Mouse (Mus musculus): ENCODE measurements at regions not wholly inside any gene's neighbourhood (a gene's known extent, or its start where the extent isn't known, plus 50 kb on each side); places are given as distances from the start of the nearest gene placed in this dataset.

DNA sequence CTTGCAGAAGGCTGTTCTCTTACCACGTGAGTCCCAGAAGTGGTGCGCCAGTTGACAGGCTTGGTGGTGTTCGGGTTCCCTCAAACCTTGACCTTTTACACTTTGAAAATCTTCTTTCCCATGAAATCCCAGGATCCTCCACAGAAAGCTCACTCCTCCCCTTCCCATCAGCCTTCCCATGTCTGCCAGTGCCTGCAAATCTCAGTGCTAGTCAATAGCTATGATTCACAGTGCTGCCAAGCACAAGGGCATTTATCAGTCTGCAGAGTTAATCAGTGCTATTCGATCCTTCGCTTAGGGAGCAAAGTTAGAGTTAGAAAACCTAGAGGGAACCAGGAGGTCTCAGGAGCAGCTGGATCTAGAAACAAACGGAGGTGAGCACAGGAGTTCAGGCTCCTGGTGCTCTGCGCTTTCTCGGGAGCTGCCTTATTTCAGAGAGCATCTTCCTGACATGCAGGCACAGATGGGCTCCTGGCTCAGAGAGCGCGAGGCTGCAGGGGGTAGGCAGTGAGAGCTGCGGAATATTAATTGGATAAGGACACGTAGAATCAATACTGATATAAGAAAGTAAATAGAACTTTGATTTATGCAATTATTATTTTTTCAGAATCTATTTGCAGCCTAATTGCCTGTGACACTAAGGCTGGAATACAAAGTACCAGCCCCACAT, 190.0 kb upstream of the Tgfbr2 start:
- no peak for DNase-seq

DNA sequence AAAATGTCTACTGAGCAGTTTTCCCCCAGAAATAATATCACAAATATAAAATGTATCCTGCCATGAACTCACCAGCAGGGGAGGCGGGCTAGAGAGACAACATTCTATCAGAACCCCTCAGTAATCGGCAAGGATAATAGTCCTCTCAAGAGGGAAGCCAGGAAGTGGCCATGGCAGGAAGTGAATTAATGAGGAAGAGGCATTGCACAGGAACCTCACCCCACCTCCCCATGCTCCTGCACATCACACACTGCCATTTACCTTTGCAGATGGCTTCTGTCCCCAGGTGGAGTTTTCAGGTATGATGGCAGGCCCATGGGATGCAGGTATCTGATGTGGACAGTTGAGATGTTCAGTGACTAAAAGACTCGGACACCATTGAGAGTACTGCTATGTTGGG, 185.9 kb upstream of the Tgfbr2 start:
- no peak for DNase-seq

DNA sequence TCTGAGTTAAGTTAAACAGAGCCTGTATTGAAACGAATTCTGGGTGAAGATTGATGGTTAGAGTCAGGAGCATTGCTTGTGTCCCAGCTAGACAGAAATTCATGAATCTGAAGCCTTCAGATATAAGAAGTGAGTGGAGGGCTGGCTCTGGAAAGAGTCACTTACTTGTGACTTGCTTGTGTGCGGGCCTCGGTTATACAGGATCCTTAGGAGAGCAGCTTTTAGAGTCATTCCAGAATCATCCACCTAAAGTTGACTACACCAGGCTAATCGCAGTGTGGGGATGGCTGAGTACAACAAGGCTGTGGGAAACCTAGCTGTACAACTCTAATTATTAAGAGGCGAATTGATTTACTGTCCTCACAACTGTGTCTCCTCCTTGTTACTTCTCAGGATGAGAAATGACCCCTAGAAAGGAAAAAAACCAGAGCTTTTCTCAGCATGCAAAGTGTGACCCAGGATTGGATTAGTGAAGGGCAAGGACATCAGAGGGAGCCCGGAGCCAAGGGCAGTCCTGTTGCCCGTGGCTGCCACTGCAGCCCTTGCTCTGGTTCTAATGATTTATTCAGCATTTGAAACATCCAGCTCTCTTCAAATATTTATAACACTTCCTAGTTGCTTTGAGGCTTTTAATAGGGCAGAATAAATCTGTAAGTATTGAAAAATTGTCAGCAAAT, 179.0 kb upstream of the Tgfbr2 start:
- no peak for DNase-seq

DNA sequence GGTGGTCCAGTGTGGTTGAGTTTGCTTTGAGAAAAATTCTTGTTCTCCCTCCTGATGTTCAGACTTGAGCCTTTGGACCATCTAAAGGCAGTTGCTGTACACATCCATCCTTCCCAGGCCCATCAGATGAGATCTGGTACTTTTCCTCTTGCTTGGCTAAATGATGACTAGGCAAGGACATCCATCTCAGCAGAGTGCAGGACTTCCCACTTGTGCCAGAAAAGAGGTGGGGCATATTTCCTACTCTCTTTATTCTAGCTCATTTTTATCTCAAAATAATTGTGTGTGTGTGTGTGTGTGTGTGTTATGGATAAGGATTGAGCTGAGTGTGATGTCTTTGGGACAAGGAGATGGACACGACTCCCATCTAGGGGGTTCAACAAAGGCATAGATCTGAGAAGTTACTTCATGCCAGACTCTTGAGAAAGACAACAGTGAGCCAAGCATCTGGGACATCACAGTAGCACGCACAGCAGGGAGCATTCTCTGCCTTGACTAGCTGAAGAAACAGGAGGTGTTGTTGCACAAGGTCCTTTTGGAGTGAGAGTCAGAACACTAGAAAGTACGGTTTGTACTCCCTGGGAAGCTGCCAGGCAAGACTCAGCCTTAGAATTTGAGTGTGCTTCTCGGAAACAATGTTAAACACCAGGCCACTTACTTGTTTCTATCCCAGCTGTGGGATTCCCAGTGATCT, 177.8 kb upstream of the Tgfbr2 start:
- DNase-seq = no peak

DNA sequence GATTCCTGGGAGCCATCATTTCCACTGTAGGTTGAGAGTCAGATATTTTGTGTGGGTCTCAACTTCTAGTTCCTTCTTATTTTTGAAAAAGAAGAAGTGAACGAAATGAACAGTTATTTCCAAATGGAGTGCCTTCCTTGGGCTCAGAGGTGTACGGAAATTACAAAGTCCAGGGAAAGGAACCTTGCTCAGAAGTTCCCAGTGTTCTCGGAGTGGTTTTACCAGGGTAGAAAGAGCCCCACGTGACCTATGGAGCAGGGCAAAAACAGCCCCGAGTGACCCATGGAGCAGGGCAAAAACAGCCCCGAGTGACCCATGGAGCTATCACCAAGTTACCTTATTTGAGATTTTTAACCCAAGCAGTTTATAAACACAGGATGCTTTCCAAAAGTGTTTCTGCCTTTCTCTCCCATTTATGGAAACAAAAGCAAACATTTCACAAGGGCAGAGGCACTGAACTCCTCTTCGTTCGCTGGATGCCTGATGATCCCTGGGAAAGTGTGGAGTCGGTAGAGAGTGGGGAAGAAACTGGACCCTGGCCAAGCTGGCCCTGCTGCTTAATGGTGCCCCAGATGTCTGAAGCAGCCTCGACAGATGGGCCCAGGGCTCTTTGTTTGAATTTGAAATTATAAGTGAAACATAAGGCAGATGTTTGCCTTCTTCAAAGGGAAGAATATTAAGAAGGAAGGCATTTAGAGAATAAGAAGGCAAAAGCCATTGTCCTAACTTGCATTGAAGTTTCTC, 175.8 kb upstream of the Tgfbr2 start:
- no peak for DNase-seq

DNA sequence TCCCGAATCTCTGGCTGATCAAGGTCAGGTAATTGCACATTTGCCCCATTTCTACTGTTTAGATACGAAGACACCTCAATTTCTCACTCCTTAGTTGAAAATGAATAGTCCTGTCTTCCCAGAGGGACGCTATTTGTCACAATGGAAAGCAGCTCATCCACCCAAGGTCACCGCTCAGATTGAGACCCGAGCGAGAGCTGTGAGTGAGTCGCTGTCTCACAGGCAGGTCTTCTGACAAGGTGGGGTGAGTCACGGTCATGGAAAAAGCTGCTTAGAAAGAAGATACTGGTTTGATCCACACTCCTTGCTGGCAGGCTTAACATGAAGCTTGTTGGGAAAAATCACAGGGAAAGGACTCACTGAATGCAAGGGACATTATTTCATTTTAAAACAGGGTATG, 171.9 kb upstream of the Tgfbr2 start:
- no peak for DNase-seq

DNA sequence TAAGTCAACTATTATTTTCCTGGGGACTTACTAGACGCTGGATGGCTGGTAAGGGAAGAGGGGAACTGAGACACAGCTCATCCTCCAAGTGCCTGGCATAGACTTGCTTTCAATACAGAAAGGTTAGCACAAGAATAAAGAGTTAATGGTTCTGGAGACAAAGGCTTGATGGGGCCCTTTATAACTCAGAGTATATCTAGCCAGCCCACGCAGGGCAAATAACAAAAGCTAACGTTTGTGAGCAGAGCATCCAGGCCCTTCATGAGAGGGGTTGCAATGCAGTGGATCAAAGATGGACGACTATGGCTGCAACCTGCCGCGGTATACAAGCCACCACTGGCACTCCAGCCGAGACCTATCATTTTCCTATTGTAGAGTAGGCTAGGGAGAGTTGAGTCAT, 171.3 kb upstream of the Tgfbr2 start:
- no peak for DNase-seq

DNA sequence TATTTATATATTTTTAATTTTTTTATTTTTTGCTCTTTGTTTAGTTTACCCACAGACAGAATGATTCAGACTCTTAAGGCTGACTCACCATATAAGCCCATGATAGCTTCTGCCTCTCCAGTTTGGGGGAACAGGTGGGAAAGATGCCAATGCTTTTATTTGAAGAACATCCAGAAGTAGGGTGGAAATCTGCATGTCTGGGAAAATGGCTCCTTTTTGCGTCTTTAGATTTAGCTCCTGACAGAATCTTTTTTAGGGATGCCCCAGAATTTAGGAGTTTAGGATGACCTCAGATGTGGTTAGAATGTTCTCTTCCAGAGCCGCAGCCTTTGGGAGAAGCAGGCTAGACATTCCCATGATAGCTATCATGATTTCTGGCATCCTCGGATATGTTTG, 167.9 kb upstream of the Tgfbr2 start:
- DNase-seq = no peak

DNA sequence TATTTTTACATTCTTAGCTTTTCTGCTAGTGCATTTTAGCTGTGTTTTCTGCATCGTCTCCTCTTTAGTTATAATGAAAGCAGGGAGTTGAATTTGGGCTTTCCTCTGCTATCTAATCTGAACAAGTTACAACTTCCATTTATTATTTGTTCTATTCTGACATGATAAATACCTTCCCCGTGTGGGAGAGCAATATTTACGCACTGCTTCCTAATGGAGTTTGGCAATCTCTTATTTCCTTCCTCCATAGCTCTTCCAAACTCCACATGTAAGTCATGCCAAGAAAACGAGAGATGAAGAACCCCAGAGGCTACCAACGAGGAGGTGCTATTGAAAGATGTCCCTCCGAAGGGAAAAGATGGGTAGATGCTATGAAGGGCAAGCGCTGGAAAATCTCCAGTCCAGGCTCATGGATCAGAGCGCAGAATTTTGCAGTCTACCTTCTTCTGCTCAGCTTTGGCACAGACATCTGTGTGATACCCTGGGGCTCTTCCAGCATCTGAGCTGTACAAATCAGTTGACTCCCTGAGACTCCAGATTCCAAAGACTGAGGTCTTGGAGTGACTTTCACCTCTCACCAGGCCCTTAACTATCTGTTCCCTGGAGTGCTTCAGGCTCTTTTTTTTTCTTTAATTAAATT, 167.4 kb upstream of the Tgfbr2 start:
- no peak for DNase-seq

DNA sequence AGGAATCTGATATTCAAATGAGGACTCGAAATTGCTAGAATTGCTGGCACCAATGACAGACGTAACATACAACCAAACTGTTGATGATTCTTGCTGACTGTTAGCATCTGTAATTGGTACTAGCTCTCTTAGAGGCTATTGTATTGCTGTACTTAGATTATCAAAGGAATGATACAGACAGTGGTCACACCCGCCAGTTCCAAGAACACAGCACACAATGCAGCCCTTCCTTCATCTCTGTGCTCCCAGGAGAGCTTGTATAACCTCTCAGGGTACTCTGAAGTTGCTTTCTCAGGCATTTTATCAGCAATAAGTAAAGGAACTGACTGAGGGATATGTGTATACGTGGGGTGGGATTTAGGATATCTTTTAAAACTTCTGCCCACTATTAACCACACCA, 166.8 kb upstream of the Tgfbr2 start:
- no peak for DNase-seq

DNA sequence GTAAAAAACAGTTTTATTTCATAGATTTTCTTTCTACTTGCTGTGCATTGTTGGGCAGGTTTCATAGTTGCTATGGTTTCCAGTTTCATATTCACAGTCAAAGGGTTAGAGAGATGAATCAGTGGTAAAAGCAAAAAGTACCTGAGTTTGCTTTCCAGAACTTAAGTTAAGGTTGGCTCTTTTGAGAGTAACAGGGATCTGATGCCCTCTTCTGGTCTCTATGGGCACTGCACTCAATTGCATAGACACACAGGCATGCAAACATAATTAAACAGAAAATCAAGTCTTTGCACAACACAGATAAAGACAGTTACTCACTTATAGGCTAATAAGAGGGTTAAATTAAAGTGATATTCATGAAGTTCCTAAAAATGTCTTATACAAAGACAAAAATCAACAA, 165.8 kb upstream of the Tgfbr2 start:
- peak; percentile 42 to 55 for DNase-seq

DNA sequence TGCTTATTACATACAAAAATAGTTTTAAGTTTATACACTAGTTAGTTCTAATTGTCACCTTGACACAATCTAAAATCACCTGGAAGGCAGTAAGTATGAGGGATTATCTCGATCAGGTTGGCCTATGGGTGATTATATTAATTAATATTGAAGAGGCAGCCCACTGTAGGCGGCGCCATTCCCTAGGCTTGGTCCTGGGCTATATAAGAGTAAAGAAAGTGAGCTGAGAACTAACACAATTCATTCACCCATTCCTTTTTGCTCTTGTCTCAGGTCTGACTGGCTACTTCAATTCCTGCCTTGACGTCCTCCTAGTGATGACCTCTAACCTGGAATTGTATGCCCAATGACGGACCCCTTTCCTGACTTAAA, 163.6 kb upstream of the Tgfbr2 start:
- peak in 1 of 2 experiments; percentile 30 for DNase-seq

DNA sequence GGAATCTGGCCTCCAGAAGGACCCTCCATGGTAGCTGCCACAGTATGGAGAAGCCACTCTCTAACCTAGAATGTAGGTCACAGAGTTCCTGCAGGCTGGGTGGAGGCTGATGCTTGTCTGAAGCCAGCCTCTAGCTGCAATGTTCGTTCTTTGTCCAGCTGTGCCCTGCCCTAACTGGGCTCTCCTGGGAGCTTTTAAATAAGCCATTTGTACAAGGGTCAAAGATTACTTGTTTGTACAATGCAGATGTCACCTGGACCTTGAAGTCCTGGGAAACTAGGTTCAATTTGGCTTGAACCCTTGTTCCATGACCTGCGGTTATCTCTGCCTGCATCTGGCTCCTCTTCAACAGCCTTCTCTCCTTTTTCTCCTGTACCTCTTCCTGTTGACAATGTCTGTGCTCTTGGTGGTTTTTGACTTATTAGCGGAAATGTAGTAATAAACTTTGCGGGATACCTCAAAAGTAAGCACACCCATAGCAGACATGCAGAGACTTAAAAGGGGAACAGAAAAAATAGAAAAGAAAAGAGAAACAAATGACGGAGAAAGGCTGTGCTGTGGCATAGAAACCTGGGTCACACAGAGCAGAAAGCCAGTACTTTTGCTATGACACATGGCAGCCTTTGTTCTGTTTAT, 163.1 kb upstream of the Tgfbr2 start:
- peak; percentile 59 to 62 for DNase-seq

DNA sequence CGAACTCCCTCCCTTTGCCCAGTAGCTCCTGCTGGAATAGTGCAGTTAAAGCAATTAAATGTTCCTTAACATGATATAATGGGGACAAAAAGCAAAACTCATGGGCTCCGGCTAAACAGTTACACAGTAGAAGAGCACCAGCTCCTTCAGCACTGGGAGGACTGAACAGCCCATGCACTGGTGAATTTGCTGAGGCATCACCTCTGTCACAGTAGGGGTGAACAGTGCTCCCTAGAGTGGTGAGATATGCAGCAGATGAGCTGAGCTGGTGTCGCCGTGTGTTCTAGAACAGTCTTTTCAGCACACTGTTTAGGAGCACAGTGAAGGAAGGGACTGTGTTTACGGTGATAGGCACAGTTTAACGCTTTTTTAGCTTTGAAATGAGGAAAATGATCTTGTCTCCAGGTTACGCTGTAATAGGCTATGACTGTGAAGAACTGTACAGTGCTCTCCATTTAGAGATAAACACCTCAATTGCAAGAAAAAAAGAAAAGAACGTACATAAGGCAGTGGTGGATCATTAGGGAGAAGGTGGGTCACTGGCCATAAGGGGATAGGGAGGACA, 162.4 kb upstream of the Tgfbr2 start:
- DNase-seq = peak; percentile 33 to 52

DNA sequence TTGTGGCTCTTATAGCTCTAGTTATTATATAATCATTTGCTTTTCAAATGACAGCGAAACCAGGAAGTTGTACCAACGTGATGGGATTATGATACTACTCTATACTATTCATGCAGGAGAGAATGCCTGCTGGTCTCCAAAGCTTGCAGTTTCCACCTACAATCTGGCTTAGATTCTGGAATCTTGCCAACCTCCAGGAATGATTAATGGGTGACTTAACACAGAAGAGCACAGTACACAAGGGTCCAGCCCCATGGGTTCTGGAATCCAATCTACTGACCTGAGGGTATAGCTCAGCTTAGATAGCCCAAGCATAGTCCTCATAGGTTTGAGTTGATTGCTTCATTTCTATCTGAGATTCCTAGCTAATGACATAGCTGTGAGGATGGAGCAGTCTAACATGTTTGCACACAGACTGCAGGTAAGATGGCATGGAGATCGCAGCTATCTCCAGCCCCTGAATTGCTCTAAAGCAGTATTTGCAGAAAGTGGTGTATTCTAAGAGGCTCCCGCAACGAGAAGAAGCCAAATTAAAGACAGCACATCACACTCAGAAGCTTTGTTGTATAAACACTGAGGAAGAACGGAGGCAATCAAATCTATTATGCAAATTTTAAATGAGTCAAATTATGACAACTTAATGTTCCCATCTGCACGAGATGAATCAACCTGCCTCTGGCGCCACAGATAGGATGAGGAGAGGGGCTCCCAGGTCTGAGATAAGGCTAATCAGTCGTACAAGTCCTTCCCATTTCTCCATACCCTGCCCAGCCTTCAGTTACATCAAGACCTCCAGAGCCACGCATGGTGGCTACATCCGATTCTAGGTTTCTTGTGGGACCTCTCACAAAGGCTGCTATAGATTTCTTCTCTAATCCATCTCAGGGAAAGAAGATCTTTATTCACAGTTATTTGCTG, 160.7 kb upstream of the Tgfbr2 start:
- DNase-seq = no peak

DNA sequence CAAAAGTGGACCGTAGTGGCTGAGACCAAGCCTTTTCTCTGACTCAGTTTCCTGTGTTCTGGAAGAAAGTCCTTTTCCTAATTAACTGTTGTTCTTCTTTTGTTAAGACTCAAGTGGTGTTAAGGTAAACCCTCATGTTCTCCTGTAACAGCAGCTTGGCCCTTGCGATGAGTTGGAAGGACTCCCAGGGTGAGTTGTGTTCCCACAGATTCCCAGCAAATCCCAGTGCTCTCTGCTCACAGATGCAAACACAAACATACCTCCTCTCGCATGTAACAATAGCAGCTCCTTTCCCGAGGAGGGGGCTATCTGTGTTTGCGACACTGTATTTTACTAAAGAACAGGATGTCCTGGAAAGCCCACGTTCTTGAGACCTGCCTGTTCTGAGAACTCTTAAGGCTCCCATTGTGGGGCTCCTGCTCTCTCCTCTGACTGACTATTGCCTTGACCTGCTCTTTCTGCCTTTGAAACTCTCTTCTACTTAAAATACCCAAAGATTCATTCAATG, 158.8 kb upstream of the Tgfbr2 start:
- no peak for DNase-seq

DNA sequence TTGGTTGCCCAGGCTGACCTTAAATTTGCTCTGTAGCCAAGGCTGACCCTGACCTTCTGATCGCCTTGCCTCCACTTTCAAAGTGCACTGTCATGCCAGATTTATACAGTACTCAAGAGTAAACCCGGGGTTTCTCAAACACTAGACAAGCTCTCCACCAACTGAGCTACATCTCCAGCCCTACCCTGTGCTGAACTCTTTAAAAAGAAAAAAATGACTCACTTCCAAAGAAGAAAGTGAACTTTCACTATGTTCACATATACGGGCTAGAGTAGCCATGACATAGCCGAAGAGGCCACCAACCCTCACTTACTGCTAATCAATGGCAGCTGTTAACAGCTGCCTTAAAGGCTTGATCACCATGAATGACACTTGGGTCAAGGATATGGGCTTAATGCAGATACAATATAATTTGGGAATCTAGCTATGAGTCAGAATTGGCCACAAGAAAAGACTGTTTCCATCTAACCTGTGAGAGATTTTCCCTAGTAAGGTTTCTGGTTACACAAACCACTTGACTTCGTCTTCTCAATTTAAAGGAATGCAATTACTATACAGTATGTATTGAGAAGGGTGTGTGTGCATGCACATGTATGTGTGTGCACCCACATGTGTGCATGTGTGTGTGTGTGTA, 157.4 kb upstream of the Tgfbr2 start:
- no peak for DNase-seq

DNA sequence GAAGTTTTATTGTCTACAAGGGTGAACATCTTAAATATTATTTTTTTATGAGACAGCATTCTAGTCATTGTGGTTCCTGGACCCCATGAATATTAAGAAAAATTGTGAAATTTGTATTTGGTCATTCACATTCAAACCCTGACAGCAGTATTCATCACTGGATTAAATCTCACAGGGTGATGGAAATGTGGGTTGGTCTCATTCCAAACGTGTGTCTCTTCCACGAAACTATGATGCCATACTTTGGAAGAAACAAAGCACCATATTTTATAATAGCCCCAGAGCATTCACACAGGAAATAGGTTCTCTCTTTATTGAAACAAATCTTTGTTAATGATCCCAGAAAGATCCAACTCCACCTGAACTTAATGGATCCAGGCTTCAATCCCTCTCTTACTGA, 156.2 kb upstream of the Tgfbr2 start:
- no peak for DNase-seq

DNA sequence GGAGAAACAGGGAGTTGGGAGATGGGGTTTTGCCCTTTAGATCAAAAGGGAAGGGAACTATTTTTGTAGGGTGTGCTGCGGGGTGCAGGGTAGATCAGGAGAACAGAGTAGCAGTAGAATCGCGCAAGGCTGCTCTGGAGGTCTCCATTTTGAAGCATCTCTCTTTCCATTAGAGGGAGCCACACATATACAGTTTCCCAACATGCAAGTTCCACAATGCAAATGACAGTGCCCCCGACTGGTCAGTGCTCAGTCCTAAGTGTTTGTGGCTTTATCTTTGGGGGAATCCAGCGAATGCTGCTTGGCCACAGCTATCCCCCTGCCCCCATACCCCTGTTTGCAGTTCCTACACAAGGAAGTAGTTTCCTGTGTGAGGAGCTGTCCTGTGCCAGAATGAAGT, 155.6 kb upstream of the Tgfbr2 start:
- DNase-seq = peak in 1 of 2 experiments; percentile 20

DNA sequence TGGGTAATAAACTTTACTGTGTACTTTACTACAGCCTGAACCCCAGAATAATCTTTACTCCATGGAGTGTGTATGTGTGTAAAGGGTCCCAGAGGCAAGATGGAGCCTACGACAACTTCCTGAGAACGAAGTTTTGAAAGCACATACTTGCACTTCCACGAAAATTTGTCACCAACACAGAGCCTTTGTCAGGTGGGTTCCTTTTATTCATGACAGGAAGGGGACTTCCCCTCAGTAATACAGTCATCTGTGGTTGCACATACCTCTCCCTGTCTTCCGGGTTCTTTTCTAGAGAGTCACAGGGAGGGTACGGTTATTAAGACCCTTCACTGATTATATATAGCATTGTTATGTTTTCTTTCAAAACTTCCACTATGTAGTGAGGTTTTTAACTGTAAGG, 154.0 kb upstream of the Tgfbr2 start:
- no peak for DNase-seq
